Mouse (Mus musculus) hindbrain, embryonic 16.5 days (tissue): ENCODE measurements around the gene 1700003F12Rik. TPM values are rescaled to one million over a fixed set of nuclear protein-coding genes. Genes with fewer than 3 reads are reported as not detected.

ENCODE experiments used
- ATAC-seq: fragments of 200-750 bp; cut with Nextera tagmentation; 2 replicates; pipeline ENCODE4 v1.8.0; 2017; ENCODE audit warnings: moderate TSS enrichment, moderate library complexity
- H3K27ac ChIP-seq: fragments of 300-500 bp; sonication (generic); 2 replicates; pipeline ENCODE4 v1.5.1; 2014; ENCODE audit warnings: low read depth, mild to moderate bottlenecking, control low read depth, low read length, moderate library complexity
- H3K27me3 ChIP-seq: fragments of 300-500 bp; sonication (generic); replicated peaks from 2 replicates; pipeline ENCODE4 v1.6.1; 2014; ENCODE audit warnings: low read length; ENCODE audit not compliant: control insufficient read depth, insufficient read depth
- H3K36me3 ChIP-seq: fragments of 300-500 bp; sonication (generic); 2 replicates; pipeline ENCODE4 v1.6.1; 2014; ENCODE audit warnings: mild to moderate bottlenecking, low read length, moderate library complexity, mixed read lengths; ENCODE audit not compliant: control insufficient read depth, insufficient read depth
- H3K4me1 ChIP-seq: fragments of 300-500 bp; sonication (generic); 2 replicates; pipeline ENCODE4 v1.6.1; 2014; ENCODE audit warnings: low read depth, low read length; ENCODE audit not compliant: control insufficient read depth, insufficient read depth
- H3K4me2 ChIP-seq: fragments of 300-500 bp; sonication (generic); 2 replicates; pipeline ENCODE4 v1.6.1; 2014; ENCODE audit warnings: mild to moderate bottlenecking, low read length, control low read depth, moderate library complexity
- H3K4me3 ChIP-seq: fragments of 300-500 bp; sonication (generic); 2 replicates; pipeline ENCODE4 v1.5.1; 2014; ENCODE audit warnings: mild to moderate bottlenecking, low read length, control low read depth, moderate library complexity
- H3K9ac ChIP-seq: fragments of 300-500 bp; sonication (generic); 2 replicates; pipeline ENCODE4 v1.6.1; 2014; ENCODE audit warnings: low read depth, mild to moderate bottlenecking, control low read depth, low read length, moderate library complexity
- H3K9me3 ChIP-seq: fragments of 300-500 bp; sonication (generic); 2 replicates; pipeline ENCODE4 v1.6.1; 2014; ENCODE audit warnings: mild to moderate bottlenecking, low read length, moderate library complexity; ENCODE audit not compliant: control insufficient read depth
- WGBS: fragments of 180-500 bp; shearing (Covaris S2); extraction: QIAGEN DNeasy Blood & Tissue Kit; methylation state at CpG from one replicate; pipeline ENCODE4 v1.1.7; 2014; 5-methylcytosine and 5-hydroxymethylcytosine counted together
- polyA plus RNA-seq: library from polyadenylated mRNA; unstranded; fragments of >200 nt; fragmentation: Nextera tagmentation; extraction: Ambion mirVana; gene quantifications from 2 replicates; pipeline ENCODE4 v1.2.1, GENCODE M21; 2015

The 1700003F12Rik gene
- polyA plus RNA-seq, 1 experiment from 2014 or later = 2.5 TPM

- Histone ChIP-seq H3K9me3 (no peaks in the 10 kb centered on the region), H3K4me1 (peaks cover 28% of the 10 kb centered on the region), H3K9ac (peak overlapping the region; percentile 29), H3K36me3 (no peaks in the 10 kb centered on the region), H3K4me3 (no peak overlapping the region), H3K27ac (peak overlapping the region; percentile 65), H3K4me2 (peak overlapping the region; percentile 42), H3K27me3 (no peaks in the 10 kb centered on the region; the same call in 1 of the 2 replicates)
- 21% methylated on average over 27 of the region's 27 CpGs for WGBS
- peak; percentile 73 for ATAC-seq
Observed at GRCm38 (mm10) chr2:154552424-154552907, 5.6 kb downstream of the 1700003F12Rik start.

GRCm38 (mm10) chr2:154555235-154555634 is 8.3 kb downstream of the 1700003F12Rik start:
- no peaks in the 10 kb centered on the region for H3K9me3 ChIP-seq
- no peak overlapping the region for H3K9ac ChIP-seq
- no peaks in the 10 kb centered on the region; the same call in 1 of the 2 replicates for H3K27me3 ChIP-seq
- WGBS = 64% methylated on average over 6 of the region's 6 CpGs
- peaks cover 33% of the 10 kb centered on the region for H3K4me1 ChIP-seq
- H3K4me3 ChIP-seq = no peak overlapping the region
- H3K4me2 ChIP-seq = no peak overlapping the region
- H3K36me3 ChIP-seq = no peaks in the 10 kb centered on the region
- no peak overlapping the region for H3K27ac ChIP-seq
- no peak for ATAC-seq

- peak overlapping the region; percentile 3; the same call in 1 of the 2 replicates for H3K9ac ChIP-seq
- 50% methylated on average over 5 of the region's 5 CpGs for WGBS
- ATAC-seq = no peak
- no peaks in the 10 kb centered on the region for H3K9me3 ChIP-seq
- H3K4me3 ChIP-seq = no peak overlapping the region
- H3K4me1 ChIP-seq = peaks cover 26% of the 10 kb centered on the region
- no peak overlapping the region for H3K27ac ChIP-seq
- no peaks in the 10 kb centered on the region for H3K27me3 ChIP-seq
- H3K36me3 ChIP-seq = no peaks in the 10 kb centered on the region
- peak overlapping the region; percentile 83 for H3K4me2 ChIP-seq
Observed at GRCm38 (mm10) chr2:154557184-154557832, 10.4 kb downstream of the 1700003F12Rik start.

- H3K27ac ChIP-seq = peak within 1 kb of the TSS; percentile 58
- peak within 1 kb of the TSS; percentile 49 for H3K4me3 ChIP-seq
- peak within 1 kb of the TSS; percentile 83 for H3K4me2 ChIP-seq
- H3K9me3 ChIP-seq = no peaks in the 10 kb centered on the region
- 4% methylated on average over 31 of the region's 34 CpGs for WGBS
- H3K9ac ChIP-seq = peak within 1 kb of the TSS; percentile 72
- peak; percentile 70 for ATAC-seq
- no peaks in the 10 kb centered on the region for H3K27me3 ChIP-seq
- peaks cover 22% of the 10 kb centered on the region for H3K4me1 ChIP-seq
- no peaks in the 10 kb centered on the region for H3K36me3 ChIP-seq
Observed at GRCm38 (mm10) chr2:154558264-154559039, 11.6 kb downstream of the 1700003F12Rik start, which contains the start of gene Necab3. Gene Necab3, minus strand, starts transcription at chr2:154558890.

GRCm38 (mm10) chr2:154563612-154564170 is 16.8 kb downstream of the 1700003F12Rik start:
- no peak for ATAC-seq
- 89% methylated on average over 16 of the region's 22 CpGs for WGBS
- H3K9me3 ChIP-seq = no peaks in the 10 kb centered on the region
- peaks cover 14% of the 10 kb centered on the region for H3K4me1 ChIP-seq
- H3K4me2 ChIP-seq = no peak overlapping the region
- no peaks in the 10 kb centered on the region for H3K36me3 ChIP-seq
- H3K27me3 ChIP-seq = no peaks in the 10 kb centered on the region
- H3K9ac ChIP-seq = no peak overlapping the region
- no peak overlapping the region for H3K4me3 ChIP-seq
- no peak overlapping the region for H3K27ac ChIP-seq

GRCm38 (mm10) chr2:154565562-154565961 is 18.7 kb downstream of the 1700003F12Rik start:
- no peak for ATAC-seq
- Histone ChIP-seq H3K27ac (peak overlapping the region; percentile 48; the same call in 1 of the 2 replicates), H3K4me2 (no peak overlapping the region), H3K36me3 (no peaks in the 10 kb centered on the region), H3K4me1 (peaks cover 20% of the 10 kb centered on the region), H3K9me3 (no peaks in the 10 kb centered on the region), H3K4me3 (no peak overlapping the region), H3K9ac (peak overlapping the region; percentile 22), H3K27me3 (no peaks in the 10 kb centered on the region)
- WGBS = 62% methylated on average over 3 of the region's 3 CpGs

GRCm38 (mm10) chr2:154566641-154567040 is 19.8 kb downstream of the 1700003F12Rik start:
- ATAC-seq = no peak
- H3K4me2 ChIP-seq = no peak overlapping the region
- no peak overlapping the region for H3K27ac ChIP-seq
- peaks cover 21% of the 10 kb centered on the region for H3K4me1 ChIP-seq
- no peak overlapping the region for H3K9ac ChIP-seq
- H3K36me3 ChIP-seq = no peaks in the 10 kb centered on the region
- no peaks in the 10 kb centered on the region for H3K27me3 ChIP-seq
- 42% methylated on average over 8 of the region's 8 CpGs for WGBS
- no peaks in the 10 kb centered on the region for H3K9me3 ChIP-seq
- no peak overlapping the region for H3K4me3 ChIP-seq

GRCm38 (mm10) chr2:154567766-154568165 is 20.9 kb downstream of the 1700003F12Rik start:
- 0 out of 2 replicates have a peak overlapping the region, but pooled peaks have one; percentile 23 for H3K27ac ChIP-seq
- H3K27me3 ChIP-seq = no peaks in the 10 kb centered on the region
- H3K4me3 ChIP-seq = peak overlapping the region; percentile 62
- WGBS = 64% methylated on average over 2 of the region's 2 CpGs
- no peaks in the 10 kb centered on the region for H3K36me3 ChIP-seq
- no peak for ATAC-seq
- no peaks in the 10 kb centered on the region for H3K9me3 ChIP-seq
- peaks cover 21% of the 10 kb centered on the region for H3K4me1 ChIP-seq
- H3K4me2 ChIP-seq = peak overlapping the region; percentile 99
- no peak overlapping the region for H3K9ac ChIP-seq
